Mouse (Mus musculus) embryo, embryonic 9.5 days (tissue): ENCODE measurements at regions not wholly inside any gene's neighbourhood (a gene's known extent, or its start where the extent isn't known, plus 50 kb on each side); places are given as distances from the start of the nearest gene placed in this dataset.

ENCODE experiments used
- DNase-seq: peaks from one replicate; pipeline ENCODE4 v3.0.0-alpha.2; 2017; ENCODE audit errors: extremely low spot score

DNA sequence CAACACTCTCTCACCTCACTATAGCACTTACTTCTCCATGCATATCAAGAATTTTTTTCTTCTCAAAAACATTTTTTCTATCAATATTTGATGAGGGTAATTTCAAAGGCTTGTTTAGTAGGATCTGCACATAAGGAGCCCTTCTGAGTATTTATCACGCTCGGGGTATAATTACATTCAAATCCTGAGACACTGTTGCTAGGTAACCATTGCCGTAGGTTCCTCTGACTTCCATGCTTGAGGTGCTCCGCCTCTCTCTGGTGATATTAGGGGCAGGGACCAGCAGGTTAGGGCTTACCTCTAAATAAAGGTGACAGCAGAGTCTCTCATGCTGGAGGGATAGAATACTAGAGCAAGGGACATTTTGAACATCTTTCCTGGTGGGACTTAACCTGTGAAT is 54.4 kb upstream of the 9630041A04Rik start:
- DNase-seq = no peak

GRCm38 (mm10) chr9:101796718-101797117 is 64.9 kb upstream of the 9630041A04Rik start:
- DNase-seq = no peak

DNA sequence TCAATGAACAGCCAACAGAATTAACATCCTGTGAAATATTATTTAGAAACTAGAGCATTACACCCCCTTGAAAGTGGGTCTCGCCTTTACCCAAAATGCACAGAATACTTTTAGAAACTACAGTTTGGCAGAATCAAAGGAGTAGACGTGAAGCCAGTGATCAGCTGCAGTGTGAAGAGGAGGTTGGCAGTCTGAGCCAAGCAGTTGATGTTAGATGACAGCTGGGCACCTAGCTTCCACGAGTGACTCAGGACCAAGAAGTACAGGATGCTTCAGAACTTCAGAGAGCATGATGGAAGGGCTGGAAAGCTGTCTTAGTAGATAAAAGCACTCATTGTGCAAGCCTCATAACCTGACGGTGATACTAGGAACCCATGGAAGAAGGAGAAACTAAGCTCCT is 65.6 kb upstream of the 9630041A04Rik start:
- DNase-seq = no peak

DNA sequence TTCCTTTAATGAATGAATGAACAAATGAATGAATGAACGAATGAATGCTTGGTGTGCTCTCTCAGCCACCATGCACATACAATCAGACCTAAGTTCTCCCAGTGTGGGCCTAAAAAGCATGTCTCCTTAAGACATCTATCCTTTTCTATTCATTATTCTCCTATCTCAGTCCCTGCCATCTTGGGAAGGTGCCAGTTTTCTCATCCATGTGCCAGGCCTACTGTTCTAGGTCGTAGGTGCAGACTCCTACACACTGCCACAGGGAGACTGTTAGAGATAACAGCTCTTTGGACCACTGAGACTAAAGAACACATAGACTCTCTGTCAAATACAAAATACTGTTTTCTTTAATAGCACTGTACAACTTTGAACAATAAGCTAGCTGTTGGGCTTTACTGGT is 66.2 kb upstream of the 9630041A04Rik start:
- DNase-seq = no peak

GRCm38 (mm10) chr9:101790936-101791335 is 70.7 kb upstream of the 9630041A04Rik start:
- DNase-seq = no peak

- DNase-seq = no peak
Observed at GRCm38 (mm10) chr9:101740949-101741605, 120.6 kb upstream of the 9630041A04Rik start.

DNA sequence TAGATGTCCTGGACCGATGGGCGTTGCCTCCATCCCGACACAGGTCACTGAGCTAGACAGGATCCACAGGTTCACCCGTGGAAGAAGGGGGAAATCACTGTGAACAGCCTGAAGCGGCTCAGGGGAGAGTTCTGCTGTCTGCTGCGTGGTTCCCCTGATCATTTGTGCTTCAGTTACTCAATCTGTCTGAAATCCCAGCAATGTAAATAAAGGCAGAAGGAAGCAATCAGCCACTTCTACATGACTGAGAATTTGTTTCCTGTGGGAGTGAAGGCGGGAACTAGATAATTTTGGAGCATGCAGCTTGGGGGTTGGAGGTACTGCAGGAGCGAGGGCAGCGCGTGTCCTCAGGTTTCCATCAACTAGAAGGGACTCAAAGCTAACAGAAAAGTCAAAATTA is 122.3 kb upstream of the 9630041A04Rik start:
- DNase-seq = no peak

- DNase-seq = peak; percentile 14
Observed at GRCm38 (mm10) chr9:101734271-101734670, 127.4 kb upstream of the 9630041A04Rik start.

- DNase-seq = no peak
Observed at GRCm38 (mm10) chr9:101733611-101734225, 127.9 kb upstream of the 9630041A04Rik start.

DNA sequence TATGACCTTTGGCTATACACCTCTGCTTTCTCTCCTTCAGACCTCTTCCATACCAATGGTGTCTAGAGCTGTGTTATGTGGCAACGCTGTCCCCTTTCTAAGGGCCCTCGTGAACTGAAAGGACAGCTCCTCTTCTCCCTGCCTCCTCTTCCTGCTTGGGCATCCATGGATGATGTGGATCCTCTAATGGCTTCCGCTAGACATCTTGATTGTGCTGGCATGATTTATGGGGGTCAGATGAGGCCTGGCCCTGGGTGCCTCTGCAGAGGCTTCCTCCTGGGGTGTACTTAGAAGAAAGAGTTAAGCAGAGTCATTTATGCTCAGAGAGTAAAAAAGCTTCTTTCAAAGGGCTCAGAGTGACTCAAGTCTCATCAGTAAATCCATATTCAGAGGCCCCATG is 131.5 kb upstream of the 9630041A04Rik start:
- peak; percentile 46 for DNase-seq

- peak; percentile 11 for DNase-seq
Observed at GRCm38 (mm10) chr9:101717911-101718310, 143.7 kb upstream of the 9630041A04Rik start.

DNA sequence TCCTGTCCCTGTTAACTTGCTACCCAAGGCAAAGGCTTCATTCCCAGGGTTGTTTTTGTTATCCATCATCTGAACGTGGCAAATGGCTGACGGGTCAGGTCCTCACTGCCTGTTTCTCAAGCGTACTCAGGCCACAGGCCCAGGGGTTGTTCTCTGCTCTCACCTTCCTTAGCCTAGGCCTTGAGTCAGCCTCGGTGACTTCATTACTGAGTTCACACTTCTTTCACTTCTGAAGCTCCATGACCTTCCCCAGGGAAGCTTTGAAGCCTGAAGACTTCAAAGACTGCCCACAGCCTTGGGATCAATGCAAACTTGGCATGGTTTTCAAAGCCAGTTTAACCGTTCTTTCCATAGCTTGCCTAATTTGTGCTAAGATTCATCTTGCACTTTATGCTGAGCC is 145.3 kb upstream of the 9630041A04Rik start:
- no peak for DNase-seq

GRCm38 (mm10) chr9:101714805-101715204 is 146.8 kb upstream of the 9630041A04Rik start:
- DNase-seq = no peak

DNA sequence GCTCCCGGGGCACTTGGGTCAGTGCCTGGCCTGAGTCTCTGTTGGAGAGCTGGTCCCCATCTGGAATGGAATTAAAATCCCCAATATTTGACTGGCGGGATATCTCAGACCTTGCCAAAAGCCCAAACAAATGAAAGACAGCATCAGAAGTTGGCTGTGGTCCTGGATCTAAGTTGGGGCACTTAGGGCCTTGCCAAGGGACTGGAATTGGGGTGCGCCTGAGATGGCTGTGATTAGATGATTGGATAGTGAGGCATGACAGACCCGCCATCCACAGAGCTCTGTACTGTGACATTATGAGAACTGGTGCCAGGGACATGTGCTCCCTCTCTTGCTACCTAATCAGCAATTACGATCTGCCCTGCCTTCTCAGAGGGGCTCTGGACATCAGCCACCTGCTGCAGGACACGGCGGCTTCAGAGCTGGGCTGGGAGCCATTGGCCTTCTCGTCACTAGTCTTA is 151.0 kb upstream of the 9630041A04Rik start:
- no peak for DNase-seq

GRCm38 (mm10) chr9:101700368-101700767 is 161.3 kb upstream of the 9630041A04Rik start:
- DNase-seq = no peak

- DNase-seq = no peak
Observed at GRCm38 (mm10) chr9:101694054-101694453, 167.6 kb upstream of the 9630041A04Rik start.

- no peak for DNase-seq
Observed at GRCm38 (mm10) chr9:101691336-101691735, 170.3 kb upstream of the 9630041A04Rik start.

- DNase-seq = no peak
Observed at GRCm38 (mm10) chr9:101690916-101691315, 170.7 kb upstream of the 9630041A04Rik start.

GRCm38 (mm10) chr9:101690402-101690861 is 171.2 kb upstream of the 9630041A04Rik start:
- no peak for DNase-seq

- peak; percentile 92 for DNase-seq
Observed at GRCm38 (mm10) chr9:101689532-101690401, 171.9 kb upstream of the 9630041A04Rik start.

GRCm38 (mm10) chr9:101687226-101687625 is 174.4 kb upstream of the 9630041A04Rik start:
- DNase-seq = no peak

GRCm38 (mm10) chr9:101677563-101677962 is 184.1 kb upstream of the 9630041A04Rik start:
- no peak for DNase-seq
